Mouse (Mus musculus) WW6 (cell line): ENCODE measurements around the gene 2210408I21Rik.

Experiments used
- DNase-seq: peaks from one replicate; pipeline ENCODE4 v3.0.0-alpha.2; 2013; ENCODE audit warnings: low read depth, low spot score

Gene 2210408I21Rik

GRCm38 (mm10) chr13:77275172-77275747 lies 139.9 kb downstream of the 2210408I21Rik start:
- DNase-seq, result no peak

GRCm38 (mm10) chr13:77278659-77279413 lies 143.5 kb downstream of the 2210408I21Rik start:
- no peak for DNase-seq

- DNase-seq, result no peak
Measured at GRCm38 (mm10) chr13:77295519-77295918, 160.2 kb downstream of the 2210408I21Rik start.

- DNase-seq, result no peak
Measured at GRCm38 (mm10) chr13:77324101-77324500, 188.8 kb downstream of the 2210408I21Rik start.

GRCm38 (mm10) chr13:77326174-77326959 lies 191.0 kb downstream of the 2210408I21Rik start:
- no peak for DNase-seq

- DNase-seq, result no peak
Measured at GRCm38 (mm10) chr13:77342097-77342496, 206.8 kb downstream of the 2210408I21Rik start.

- no peak for DNase-seq
Measured at GRCm38 (mm10) chr13:77385448-77385970, 250.2 kb downstream of the 2210408I21Rik start.

- no peak for DNase-seq
Measured at GRCm38 (mm10) chr13:77386001-77386400, 250.7 kb downstream of the 2210408I21Rik start.

GRCm38 (mm10) chr13:77388148-77388547 lies 252.8 kb downstream of the 2210408I21Rik start:
- DNase-seq, result no peak

- DNase-seq, result no peak
Measured at GRCm38 (mm10) chr13:77389209-77389608, 253.9 kb downstream of the 2210408I21Rik start.

GRCm38 (mm10) chr13:77396374-77396773 lies 261.0 kb downstream of the 2210408I21Rik start:
- DNase-seq, result no peak

GRCm38 (mm10) chr13:77396981-77397380 lies 261.6 kb downstream of the 2210408I21Rik start:
- no peak for DNase-seq

GRCm38 (mm10) chr13:77397646-77398045 lies 262.3 kb downstream of the 2210408I21Rik start:
- DNase-seq, result no peak

- DNase-seq, result no peak
Measured at GRCm38 (mm10) chr13:77398477-77398876, 263.1 kb downstream of the 2210408I21Rik start.

GRCm38 (mm10) chr13:77400762-77401161 lies 265.4 kb downstream of the 2210408I21Rik start:
- DNase-seq, result no peak

GRCm38 (mm10) chr13:77408530-77408929 lies 273.2 kb downstream of the 2210408I21Rik start:
- peak; percentile 4 for DNase-seq

- DNase-seq, result no peak
Measured at GRCm38 (mm10) chr13:77409804-77410203, 274.5 kb downstream of the 2210408I21Rik start.

- no peak for DNase-seq
Measured at GRCm38 (mm10) chr13:77412829-77413228, 277.5 kb downstream of the 2210408I21Rik start.

- no peak for DNase-seq
Measured at GRCm38 (mm10) chr13:77450007-77450567, 314.7 kb downstream of the 2210408I21Rik start.

- DNase-seq, result no peak
Measured at GRCm38 (mm10) chr13:77470093-77470621, 334.8 kb downstream of the 2210408I21Rik start.

- DNase-seq, result no peak
Measured at GRCm38 (mm10) chr13:77476420-77476819, 341.1 kb downstream of the 2210408I21Rik start.
